In genomic region chr3:121343224-121343623, GRCm38 (mm10) we compare ENCODE assay signal across 21 mouse cellular contexts. TPM values are rescaled to one million over a fixed set of nuclear protein-coding genes. Genes with fewer than 3 reads are reported as not detected.
DNase-seq lines count a peak whose midpoint lies in the region; ATAC-seq lines count a peak whose summit lies in the region.
"Had no signal": no experiment of that assay in that cellular context is flagged by ENCODE, and none has a peak within 500 bp of the region (broad histone marks: within the 10 kb centered on the region; RNA-seq: fewer than 3 reads in every experiment).

No protein-coding gene starts in this region.

- WGBS in intestine, embryonic 15.5 days: 68% methylated on average over 7 of the region's 7 CpGs
- WGBS in kidney, embryonic 14.5 days: 90% methylated on average over 7 of the region's 7 CpGs

- H3K27ac ChIP-seq in intestine, embryonic 15.5 days: 0 out of 2 replicates have a peak overlapping the region, but pooled peaks have one; percentile 18
- H3K27ac ChIP-seq in kidney, embryonic 14.5 days (ENCODE audit: low read depth, low read length): no peak overlapping the region
- H3K27ac ChIP-seq: hindbrain, postnatal 0 days; left cerebral cortex, adult 2 months; macrophage had no signal

- peak; percentile 43 for DNase-seq in CD4-positive, CD25-positive, alpha-beta regulatory T cell, adult 2 months (ENCODE audit: low read depth, low spot score)
- peak; percentile 59 for DNase-seq in T-cell, adult 2 months (ENCODE audit: low spot score)
- peak; percentile 85 for DNase-seq in thymus, postnatal 0 days (ENCODE audit: low spot score)
- no peak for DNase-seq in kidney, adult 8-10 months
- DNase-seq: adrenal gland, postnatal 36 days; cerebellum, adult 11-12 months; cerebellum, postnatal 10 days; kidney, adult 2 months; kidney, postnatal 4 days; layer of hippocampus, adult 9-11 months had no signal

- H3K9me3 ChIP-seq in intestine, embryonic 15.5 days: no peaks in the 10 kb centered on the region
- H3K9me3 ChIP-seq in kidney, embryonic 14.5 days (ENCODE audit: control insufficient read depth, low read length): no peaks in the 10 kb centered on the region
- H3K9me3 ChIP-seq: embryonic facial prominence, embryonic 15.5 days; forebrain, embryonic 15.5 days; limb, embryonic 10.5 days had no signal

- H3K4me1 ChIP-seq in intestine, embryonic 15.5 days (replicated peaks): peaks cover 24% of the 10 kb centered on the region
- peaks cover 8% of the 10 kb centered on the region; the same call in 1 of the 2 replicates for H3K4me1 ChIP-seq in kidney, embryonic 14.5 days (ENCODE audit: control insufficient read depth, insufficient read depth, low read length)

- no peak overlapping the region for H3K9ac ChIP-seq in intestine, embryonic 15.5 days
- no peak overlapping the region for H3K9ac ChIP-seq in kidney, embryonic 14.5 days (ENCODE audit: low read depth, low read length)
- H3K9ac ChIP-seq: embryonic facial prominence, embryonic 15.5 days; forebrain, embryonic 15.5 days had no signal

- ATAC-seq in intestine, embryonic 15.5 days: peak; percentile 59
- ATAC-seq in kidney, embryonic 14.5 days (ENCODE audit: low FRiP score, low TSS enrichment): no peak
- ATAC-seq in cerebellum, adult (ENCODE audit: insufficient number of reproducible peaks, low FRiP score, low TSS enrichment): no peak
- ATAC-seq: forebrain, embryonic 15.5 days; hindbrain, postnatal 0 days; lung, postnatal 0 days had no signal

- H3K4me3 ChIP-seq in intestine, embryonic 15.5 days (replicated peaks): no peak overlapping the region
- no peak overlapping the region for H3K4me3 ChIP-seq in kidney, embryonic 14.5 days (ENCODE audit: low read length)
- H3K4me3 ChIP-seq: embryonic facial prominence, embryonic 15.5 days; forebrain, embryonic 15.5 days; left cerebral cortex, adult 2 months; limb, embryonic 10.5 days had no signal

- H3K4me2 ChIP-seq in intestine, embryonic 15.5 days (replicated peaks): peak overlapping the region; percentile 32
- H3K4me2 ChIP-seq in kidney, embryonic 14.5 days (replicated peaks; ENCODE audit: low read depth, low read length): no peak overlapping the region
- H3K4me2 ChIP-seq: embryonic facial prominence, embryonic 15.5 days; forebrain, embryonic 15.5 days; heart, embryonic 11.5 days had no signal

- no peaks in the 10 kb centered on the region for H3K27me3 ChIP-seq in intestine, embryonic 15.5 days (replicated peaks)
- H3K27me3 ChIP-seq in kidney, embryonic 14.5 days (ENCODE audit: control insufficient read depth, insufficient read depth, low read length): no peaks in the 10 kb centered on the region
- H3K27me3 ChIP-seq: embryonic facial prominence, embryonic 15.5 days; forebrain, embryonic 15.5 days had no signal

- no peaks in the 10 kb centered on the region for H3K36me3 ChIP-seq in intestine, embryonic 15.5 days
- H3K36me3 ChIP-seq in kidney, embryonic 14.5 days (ENCODE audit: control insufficient read depth, insufficient read depth, low read length): no peaks in the 10 kb centered on the region
- H3K36me3 ChIP-seq: embryonic facial prominence, embryonic 15.5 days; forebrain, embryonic 15.5 days; limb, embryonic 10.5 days had no signal

RNA-seq across cellular contexts. Expression of gene Alg14, which starts 51.7 kb away (rescaled TPM):
- polyA plus RNA-seq in intestine, embryonic 15.5 days (2015; fragmentation: Nextera tagmentation; extraction: Ambion mirVana): 41.5 and 48.4 TPM in 2 replicates
- polyA plus RNA-seq in thymus, postnatal 0 days (2015; fragmentation: Nextera tagmentation; extraction: Ambion mirVana): 24.3 and 28.1 TPM in 2 replicates
- 41.3 and 43.8 TPM in 2 replicates for polyA plus RNA-seq in kidney, embryonic 14.5 days (2014; fragmentation: Nextera tagmentation; extraction: Ambion mirVana)

Comparison
In these comparisons a context has a peak if more than half of its experiments do, and no peak if none do; other contexts are left out.
1. DNase-seq: peak in CD4-positive, CD25-positive, alpha-beta regulatory T cell, adult 2 months (single experiment), T-cell, adult 2 months (single experiment) and thymus, postnatal 0 days (single experiment); none in kidney, adult 8-10 months (0 of 2).